Mouse (Mus musculus): Measurements from ENCODE around the gene Ntn4. TPM values are rescaled to one million over a fixed set of nuclear protein-coding genes. Genes with fewer than 3 reads are reported as not detected.
"Not testable (repeated sequence)": the region's sequence is repeated elsewhere in the genome, so short reads cannot be mapped to it uniquely, and the experiment has no call there.

The Ntn4 gene
- total and polyA plus RNA-seq, 2 experiments from 2014 or later = 0.99 to 13.1 TPM

GRCm38 (mm10) chr10:93682185-93682747, 41.8 kb downstream of the Ntn4 start:
- 90% methylated on average over 18 of the region's 18 CpGs for WGBS
- no peak for ATAC-seq
- Histone ChIP-seq H3K27me3 (ENCODE audit: insufficient read depth, low read length) (no peaks in the 10 kb centered on the region), H3K36me3 (ENCODE audit: insufficient read depth, low read length) (peaks cover 6% of the 10 kb centered on the region; the same call in 1 of the 2 replicates), H3K27ac (no peak overlapping the region), H3K9ac (replicated peaks; ENCODE audit: low read length) (no peak overlapping the region), H3K4me1 (ENCODE audit: insufficient read depth, low read length) (no peaks in the 10 kb centered on the region), H3K4me3 (ENCODE audit: low read length) (no peak overlapping the region), H3K4me2 (ENCODE audit: low read depth, low read length) (no peak overlapping the region), H3K9me3 (ENCODE audit: low read length) (no peaks in the 10 kb centered on the region)
- no peak for TF ChIP-seq CTCF (IDR thresholded peaks at IDR 0.05; ENCODE audit: low read depth)
- no peak for DNase-seq (ENCODE audit: low spot score)

DNA sequence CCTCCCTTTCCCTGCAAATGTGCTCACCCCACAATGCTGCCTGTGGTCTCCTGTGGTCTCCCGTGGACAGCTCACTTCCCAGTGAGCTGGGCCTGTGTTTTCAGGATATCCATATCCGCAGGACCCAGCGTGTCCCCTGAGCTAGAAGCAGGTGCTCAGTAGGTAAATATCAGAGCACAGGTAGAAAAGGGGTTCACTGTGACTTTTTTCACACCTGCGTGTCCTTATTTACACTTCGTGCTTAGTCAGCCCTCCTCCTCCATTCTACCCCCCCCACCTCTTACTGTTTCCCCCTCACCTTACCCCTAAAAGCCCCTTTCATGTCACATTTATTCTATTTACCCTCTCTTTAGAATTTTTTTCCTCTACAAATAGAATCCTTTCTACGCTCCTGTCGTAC, 42.7 kb downstream of the Ntn4 start:
- TF ChIP-seq CTCF (IDR thresholded peaks at IDR 0.05; ENCODE audit: low read depth) = no peak
- no peaks in the 10 kb centered on the region for H3K27me3 ChIP-seq (ENCODE audit: insufficient read depth, low read length)
- H3K9me3 ChIP-seq (ENCODE audit: low read length) = no peaks in the 10 kb centered on the region
- H3K9ac ChIP-seq (replicated peaks; ENCODE audit: low read length) = no peak overlapping the region
- H3K4me1 ChIP-seq (ENCODE audit: insufficient read depth, low read length) = no peaks in the 10 kb centered on the region
- no peak overlapping the region for H3K4me2 ChIP-seq (ENCODE audit: low read depth, low read length)
- H3K4me3 ChIP-seq (ENCODE audit: low read length) = no peak overlapping the region
- peaks cover 6% of the 10 kb centered on the region; the same call in 1 of the 2 replicates for H3K36me3 ChIP-seq (ENCODE audit: insufficient read depth, low read length)
- ATAC-seq = no peak
- WGBS = 92% methylated on average over 7 of the region's 7 CpGs
- DNase-seq (ENCODE audit: low spot score) = no peak
- H3K27ac ChIP-seq = no peak overlapping the region

GRCm38 (mm10) chr10:93683896-93684295, 43.4 kb downstream of the Ntn4 start:
- Histone ChIP-seq H3K27me3 (ENCODE audit: insufficient read depth, low read length) (no peaks in the 10 kb centered on the region), H3K9ac (replicated peaks; ENCODE audit: low read length) (no peak overlapping the region), H3K36me3 (ENCODE audit: insufficient read depth, low read length) (peaks cover 6% of the 10 kb centered on the region; the same call in 1 of the 2 replicates), H3K27ac (no peak overlapping the region), H3K4me3 (ENCODE audit: low read length) (no peak overlapping the region), H3K9me3 (ENCODE audit: low read length) (no peaks in the 10 kb centered on the region), H3K4me1 (ENCODE audit: insufficient read depth, low read length) (no peaks in the 10 kb centered on the region), H3K4me2 (ENCODE audit: low read depth, low read length) (no peak overlapping the region)
- DNase-seq (ENCODE audit: low spot score) (no peak), ATAC-seq (no peak)
- 88% methylated on average over 4 of the region's 4 CpGs for WGBS
- no peak for TF ChIP-seq CTCF (IDR thresholded peaks at IDR 0.05; ENCODE audit: low read depth)

- not testable (repeated sequence) for DNase-seq (ENCODE audit: low spot score); H3K9me3 ChIP-seq (ENCODE audit: low read length); H3K27me3 ChIP-seq (ENCODE audit: insufficient read depth, low read length); H3K4me1 ChIP-seq (ENCODE audit: insufficient read depth, low read length); H3K4me2 ChIP-seq (ENCODE audit: low read depth, low read length); H3K9ac ChIP-seq (replicated peaks; ENCODE audit: low read length); H3K27ac ChIP-seq; H3K36me3 ChIP-seq (ENCODE audit: insufficient read depth, low read length); ATAC-seq; H3K4me3 ChIP-seq (ENCODE audit: low read length)
- 92% methylated on average over 3 of the region's 3 CpGs for WGBS
Observed at GRCm38 (mm10) chr10:93685416-93685815, 44.9 kb downstream of the Ntn4 start.

DNA sequence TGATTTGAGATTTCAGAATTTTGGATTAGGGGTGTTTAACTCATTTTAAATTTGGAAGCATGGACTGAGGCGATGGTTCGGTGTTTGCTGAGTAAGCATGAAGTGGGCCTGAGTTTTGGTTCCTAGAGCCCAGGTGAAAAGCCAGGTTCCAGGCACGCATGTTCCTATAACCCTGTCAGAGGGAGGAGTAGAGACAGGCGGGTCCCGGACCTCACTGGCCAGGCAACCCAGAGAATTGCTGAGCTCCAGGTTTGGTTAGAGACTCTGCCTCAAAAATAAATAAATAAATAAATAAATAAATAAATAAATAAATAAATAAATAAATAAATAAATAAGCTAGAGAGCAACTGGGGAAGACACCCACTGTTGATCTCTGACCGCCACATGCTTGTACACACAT, 46.1 kb downstream of the Ntn4 start:
- H3K9me3 ChIP-seq (ENCODE audit: low read length) = no peaks in the 10 kb centered on the region
- peaks cover 6% of the 10 kb centered on the region; the same call in 1 of the 2 replicates for H3K36me3 ChIP-seq (ENCODE audit: insufficient read depth, low read length)
- TF ChIP-seq CTCF (IDR thresholded peaks at IDR 0.05; ENCODE audit: low read depth) = no peak
- H3K27me3 ChIP-seq (ENCODE audit: insufficient read depth, low read length) = no peaks in the 10 kb centered on the region
- no peak for ATAC-seq
- H3K4me3 ChIP-seq (ENCODE audit: low read length) = no peak overlapping the region
- no peak for DNase-seq (ENCODE audit: low spot score)
- 99% methylated on average over 6 of the region's 6 CpGs for WGBS
- H3K4me1 ChIP-seq (ENCODE audit: insufficient read depth, low read length) = no peaks in the 10 kb centered on the region
- no peak overlapping the region for H3K27ac ChIP-seq
- no peak overlapping the region for H3K9ac ChIP-seq (replicated peaks; ENCODE audit: low read length)
- no peak overlapping the region for H3K4me2 ChIP-seq (ENCODE audit: low read depth, low read length)

GRCm38 (mm10) chr10:93687781-93688180, 47.3 kb downstream of the Ntn4 start:
- no peak overlapping the region for H3K4me3 ChIP-seq (ENCODE audit: low read length)
- H3K9ac ChIP-seq (replicated peaks; ENCODE audit: low read length) = no peak overlapping the region
- H3K9me3 ChIP-seq (ENCODE audit: low read length) = no peaks in the 10 kb centered on the region
- ATAC-seq (no peak), DNase-seq (ENCODE audit: low spot score) (no peak)
- no peak overlapping the region for H3K4me2 ChIP-seq (ENCODE audit: low read depth, low read length)
- TF ChIP-seq CTCF (IDR thresholded peaks at IDR 0.05; ENCODE audit: low read depth) = no peak
- H3K36me3 ChIP-seq (ENCODE audit: insufficient read depth, low read length) = peaks cover 6% of the 10 kb centered on the region; the same call in 1 of the 2 replicates
- H3K4me1 ChIP-seq (ENCODE audit: insufficient read depth, low read length) = no peaks in the 10 kb centered on the region
- WGBS = 93% methylated on average over 3 of the region's 3 CpGs
- H3K27me3 ChIP-seq (ENCODE audit: insufficient read depth, low read length) = no peaks in the 10 kb centered on the region
- H3K27ac ChIP-seq = no peak overlapping the region

DNA sequence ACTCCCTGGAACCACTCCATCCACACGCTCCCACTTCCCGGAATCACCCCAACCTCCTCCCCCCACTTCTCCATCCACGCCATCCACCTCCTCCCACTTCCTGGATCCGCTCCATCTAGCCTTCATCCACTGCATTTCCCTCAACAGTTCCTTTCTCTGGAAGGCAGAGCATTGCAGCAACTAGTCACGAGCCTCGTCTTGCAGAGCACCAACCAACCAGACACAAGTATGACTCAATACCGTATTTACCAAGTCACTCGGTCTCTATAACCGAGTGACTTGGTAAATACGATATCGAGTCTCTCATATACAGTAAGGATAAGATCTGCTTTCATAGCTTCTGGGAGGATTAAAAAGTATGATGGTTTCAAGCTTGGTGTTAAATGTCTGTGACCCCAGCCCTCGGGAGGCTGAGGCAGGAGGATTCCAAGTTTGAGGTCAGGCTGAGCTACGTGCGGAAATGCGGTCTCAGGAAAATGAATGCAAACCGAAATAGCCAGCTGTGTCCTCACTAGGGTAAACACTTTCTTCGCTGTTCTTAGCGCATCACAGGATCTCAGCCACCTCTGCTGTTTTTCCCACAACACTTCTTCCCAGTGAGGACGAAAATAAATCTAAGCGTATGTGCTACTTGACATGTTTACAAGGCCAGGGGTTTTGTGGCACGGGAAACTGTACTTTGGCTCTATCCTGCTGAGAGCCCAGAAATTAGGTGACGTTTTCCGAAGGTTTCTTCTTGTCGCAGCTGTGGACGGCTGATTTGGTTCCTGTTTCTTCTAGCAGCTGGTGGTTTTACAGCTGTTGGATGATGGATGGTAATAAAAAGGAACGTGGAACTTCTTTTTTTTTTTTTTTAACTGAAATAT, 48.1 kb downstream of the Ntn4 start:
- ATAC-seq = no peak
- Histone ChIP-seq H3K9me3 (ENCODE audit: low read length) (no peaks in the 10 kb centered on the region), H3K9ac (replicated peaks; ENCODE audit: low read length) (no peak overlapping the region), H3K27me3 (ENCODE audit: insufficient read depth, low read length) (no peaks in the 10 kb centered on the region), H3K36me3 (ENCODE audit: insufficient read depth, low read length) (no peaks in the 10 kb centered on the region), H3K4me3 (ENCODE audit: low read length) (no peak overlapping the region), H3K4me1 (ENCODE audit: insufficient read depth, low read length) (no peaks in the 10 kb centered on the region), H3K27ac (no peak overlapping the region), H3K4me2 (ENCODE audit: low read depth, low read length) (no peak overlapping the region)
- 86% methylated on average over 26 of the region's 26 CpGs for WGBS
- DNase-seq (ENCODE audit: low spot score) = no peak
- TF ChIP-seq CTCF (IDR thresholded peaks at IDR 0.05; ENCODE audit: low read depth) = no peak
